Mouse (Mus musculus) forebrain, embryonic 16.5 days (tissue): ENCODE data around the gene Dcbld1. TPM values are rescaled to one million over a fixed set of nuclear protein-coding genes. Genes with fewer than 3 reads are reported as not detected.

Experiments
- ATAC-seq: fragments of 200-750 bp; cut with Nextera tagmentation; 2 replicates; pipeline ENCODE4 v1.8.0; 2017; ENCODE audit warnings: mild to moderate bottlenecking, moderate library complexity
- H3K27ac ChIP-seq: fragments of 300-500 bp; sonication (generic); 2 replicates; pipeline ENCODE4 v1.5.1; 2014; ENCODE audit warnings: low read length, control low read depth
- H3K27me3 ChIP-seq: fragments of 300-500 bp; sonication (generic); replicated peaks from 2 replicates; pipeline ENCODE4 v1.6.1; 2014; ENCODE audit warnings: low read length; ENCODE audit not compliant: control insufficient read depth, insufficient read depth
- H3K36me3 ChIP-seq: fragments of 300-500 bp; sonication (generic); 2 replicates; pipeline ENCODE4 v1.6.1; 2014; ENCODE audit not compliant: control insufficient read depth, insufficient read depth
- H3K4me1 ChIP-seq: fragments of 300-500 bp; sonication (generic); replicated peaks from 2 replicates; pipeline ENCODE4 v1.6.1; 2014; ENCODE audit warnings: low read length; ENCODE audit not compliant: control insufficient read depth, insufficient read depth
- H3K4me2 ChIP-seq: fragments of 300-500 bp; sonication (generic); 2 replicates; pipeline ENCODE4 v1.6.1; 2014; ENCODE audit warnings: mild to moderate bottlenecking, low read length, control low read depth
- H3K4me3 ChIP-seq: fragments of 300-500 bp; sonication (generic); replicated peaks from 2 replicates; pipeline ENCODE4 v1.5.1; 2014; ENCODE audit warnings: mild to moderate bottlenecking, low read length, control low read depth
- H3K9ac ChIP-seq: fragments of 300-500 bp; sonication (generic); replicated peaks from 2 replicates; pipeline ENCODE4 v1.6.1; 2014; ENCODE audit warnings: low read depth, low read length, control low read depth
- H3K9me3 ChIP-seq: fragments of 300-500 bp; sonication (generic); 2 replicates; pipeline ENCODE4 v1.6.1; 2016; ENCODE audit warnings: low read length; ENCODE audit not compliant: control insufficient read depth
- WGBS: fragments of 180-500 bp; shearing (Covaris S2); extraction: QIAGEN DNeasy Blood & Tissue Kit; methylation state at CpG from one replicate; pipeline ENCODE4 v1.1.7; 2014; 5-methylcytosine and 5-hydroxymethylcytosine counted together
- polyA plus RNA-seq: library from polyadenylated mRNA; unstranded; fragments of >200 nt; fragmentation: Nextera tagmentation; extraction: Ambion mirVana; gene quantifications from 2 replicates; pipeline ENCODE4 v1.2.1, GENCODE M21; 2015

Dcbld1 gene
- polyA plus RNA-seq, 1 experiment from 2014 or later: 22.0 TPM

DNA sequence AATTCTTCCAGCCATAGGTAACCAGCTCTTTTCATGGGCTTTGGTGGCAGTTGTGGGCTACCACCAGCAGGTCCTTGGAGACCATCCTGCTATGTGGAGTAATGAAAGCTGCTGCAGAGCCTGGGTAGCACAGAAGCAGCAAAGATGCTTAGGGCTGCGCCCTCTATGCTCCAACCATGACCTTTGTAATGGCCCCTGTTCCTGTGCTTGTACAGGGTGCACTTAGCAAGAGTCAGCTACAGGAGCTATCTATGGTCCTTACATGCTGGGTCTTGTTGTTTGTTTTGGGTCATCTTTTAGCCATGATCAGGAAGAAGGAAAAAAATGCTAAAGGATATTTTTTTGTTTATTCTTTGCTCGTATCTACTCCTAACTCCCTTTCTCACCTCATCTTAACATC lies 24.3 kb downstream of the Dcbld1 start:
- ATAC-seq: no peak
- WGBS: 86% methylated on average over 2 of the region's 2 CpGs
- no peak overlapping the region for H3K27ac ChIP-seq

DNA sequence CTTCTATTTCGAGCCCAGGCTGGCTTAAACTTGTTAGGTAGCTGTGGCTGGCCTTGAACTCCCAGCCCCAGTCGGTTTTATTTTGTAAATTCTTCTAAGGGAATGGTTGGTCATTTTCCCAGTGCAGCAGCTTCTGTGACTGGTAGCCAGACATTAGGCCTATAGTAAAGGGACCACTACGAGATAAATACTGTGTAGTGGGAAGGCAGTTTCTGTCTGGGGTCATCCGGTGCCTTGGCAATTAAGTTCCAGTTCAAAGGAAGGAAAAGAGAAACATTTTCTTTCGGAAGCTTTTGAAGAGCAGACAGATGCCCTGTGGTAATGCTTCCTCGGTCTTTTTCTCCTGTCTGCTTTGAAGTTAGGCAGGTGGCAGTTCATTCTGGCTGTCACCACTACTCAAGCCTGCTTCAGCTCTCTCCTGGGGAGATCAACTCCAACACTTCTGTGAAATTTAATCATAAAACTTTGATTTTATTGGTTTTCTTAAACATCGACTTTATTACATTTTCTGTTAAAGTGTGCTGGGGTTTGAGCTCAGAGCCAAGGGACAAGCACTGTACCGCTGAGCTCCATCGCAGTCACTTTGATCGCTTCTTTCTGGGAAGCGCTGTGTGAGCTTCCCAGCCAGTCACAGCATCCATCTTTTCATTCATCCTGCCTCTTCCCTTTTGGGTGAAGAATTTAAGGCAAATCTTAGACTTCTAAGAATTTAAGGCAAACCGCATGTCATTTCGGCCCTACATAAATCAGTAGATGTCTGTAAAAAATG lies 24.9 kb downstream of the Dcbld1 start:
- H3K27me3 ChIP-seq: no peaks in the 10 kb centered on the region
- H3K9ac ChIP-seq: no peak overlapping the region
- H3K9me3 ChIP-seq: no peaks in the 10 kb centered on the region
- no peak for ATAC-seq
- peaks cover 2% of the 10 kb centered on the region; the same call in 1 of the 2 replicates for H3K4me1 ChIP-seq
- 61% methylated on average over 13 of the region's 13 CpGs for WGBS
- no peak overlapping the region for H3K27ac ChIP-seq
- no peaks in the 10 kb centered on the region for H3K36me3 ChIP-seq
- no peak overlapping the region for H3K4me2 ChIP-seq
- no peak overlapping the region for H3K4me3 ChIP-seq

More for the DNA sequence above, 24.3 kb downstream of the Dcbld1 start:
- Histone ChIP-seq H3K4me1 (peaks cover 3% of the 10 kb centered on the region; the same call in 1 of the 2 replicates), H3K9ac (no peak overlapping the region), H3K4me3 (no peak overlapping the region), H3K4me2 (no peak overlapping the region), H3K9me3 (no peaks in the 10 kb centered on the region), H3K36me3 (no peaks in the 10 kb centered on the region), H3K27me3 (no peaks in the 10 kb centered on the region)

DNA sequence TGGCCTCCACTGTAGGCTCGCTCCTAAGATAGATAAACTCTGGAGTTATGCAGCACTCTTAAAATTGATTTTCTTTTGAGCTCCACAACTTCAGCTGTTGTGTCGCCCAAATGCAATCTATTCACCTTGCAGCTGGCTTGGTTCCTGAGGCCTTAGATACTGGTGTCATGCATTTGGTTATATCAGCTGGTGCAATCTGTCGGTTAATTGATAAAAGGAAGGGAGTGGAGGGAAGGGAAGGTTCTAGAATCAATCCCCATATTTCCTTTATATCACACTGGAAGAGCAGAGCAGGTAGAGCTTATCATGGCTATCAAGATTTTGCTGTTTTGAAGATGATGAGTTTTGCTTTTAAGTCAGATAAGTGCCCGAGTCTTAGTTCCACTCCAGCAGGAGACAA lies 26.8 kb downstream of the Dcbld1 start:
- no peak overlapping the region for H3K4me2 ChIP-seq
- no peak overlapping the region for H3K27ac ChIP-seq
- no peak overlapping the region for H3K4me3 ChIP-seq
- H3K36me3 ChIP-seq: no peaks in the 10 kb centered on the region
- no peaks in the 10 kb centered on the region for H3K9me3 ChIP-seq
- ATAC-seq: no peak
- no peaks in the 10 kb centered on the region for H3K27me3 ChIP-seq
- no peaks in the 10 kb centered on the region for H3K4me1 ChIP-seq
- H3K9ac ChIP-seq: no peak overlapping the region
- WGBS: 91% methylated on average over 4 of the region's 4 CpGs

DNA sequence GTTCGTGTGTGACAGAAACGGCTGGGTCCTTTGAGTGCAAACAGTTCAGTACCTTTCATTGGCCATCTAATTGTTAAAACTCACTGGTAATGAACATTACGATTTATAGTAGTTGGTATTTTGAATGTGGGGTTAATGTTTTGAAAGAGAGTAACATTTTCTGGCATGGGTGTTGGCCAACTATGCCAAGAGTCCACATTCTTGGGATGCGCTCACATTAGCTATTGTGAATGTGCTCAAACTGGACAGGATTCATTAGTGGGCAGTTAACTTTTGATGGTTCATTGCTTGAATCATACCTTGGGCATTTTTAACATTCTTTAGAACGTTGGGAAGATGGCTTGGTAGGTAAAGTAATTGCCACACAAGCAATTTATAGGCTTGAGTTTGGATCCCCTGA lies 30.7 kb downstream of the Dcbld1 start:
- no peak overlapping the region for H3K27ac ChIP-seq
- no peaks in the 10 kb centered on the region for H3K9me3 ChIP-seq
- no peak overlapping the region for H3K4me2 ChIP-seq
- no peak for ATAC-seq
- H3K4me3 ChIP-seq: no peak overlapping the region
- 87% methylated on average over 5 of the region's 5 CpGs for WGBS
- no peak overlapping the region for H3K9ac ChIP-seq
- no peaks in the 10 kb centered on the region for H3K4me1 ChIP-seq
- no peaks in the 10 kb centered on the region for H3K36me3 ChIP-seq
- no peaks in the 10 kb centered on the region for H3K27me3 ChIP-seq

DNA sequence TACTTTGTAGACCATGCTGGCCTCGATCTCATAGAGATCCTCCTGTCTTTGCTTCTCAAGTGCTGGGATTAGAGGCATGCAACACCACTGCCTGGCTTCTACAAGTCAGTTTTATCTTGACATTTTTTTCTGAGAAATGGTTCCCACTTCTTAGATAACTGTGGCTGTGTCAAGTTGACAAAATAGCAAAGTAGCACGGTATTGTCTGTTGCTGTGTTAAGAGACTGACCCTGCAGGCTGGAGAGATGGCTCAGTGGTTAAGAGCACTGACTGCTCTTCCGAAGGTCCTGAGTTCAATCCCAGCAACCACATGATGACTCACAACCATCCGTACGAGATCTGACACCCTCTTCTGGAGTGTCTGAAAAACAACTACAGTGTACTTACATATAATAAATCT lies 35.5 kb downstream of the Dcbld1 start:
- 93% methylated on average over 5 of the region's 5 CpGs for WGBS
- H3K27me3 ChIP-seq: no peaks in the 10 kb centered on the region

DNA sequence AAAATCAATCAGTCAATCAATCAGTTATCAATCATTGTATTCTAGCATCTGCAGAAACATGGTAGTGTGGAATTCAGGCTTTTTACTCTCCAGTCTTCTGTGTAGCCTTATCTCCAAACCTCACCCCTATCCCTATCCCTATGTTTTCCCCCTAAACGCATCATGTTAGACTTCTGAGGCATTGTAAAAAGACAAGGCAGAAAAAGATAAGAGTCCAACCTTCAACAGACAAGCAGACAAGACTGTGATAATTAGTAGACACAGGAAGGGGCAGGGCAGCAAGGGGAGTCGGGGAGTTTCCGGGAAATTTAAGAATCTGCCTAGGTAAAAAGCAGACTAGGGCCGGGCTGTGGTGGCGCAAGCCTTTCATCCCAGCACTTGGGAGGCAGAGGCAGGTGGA lies 38.0 kb downstream of the Dcbld1 start:
- Histone ChIP-seq H3K9me3 (no peaks in the 10 kb centered on the region), H3K4me3 (no peak overlapping the region), H3K4me1 (peaks cover 13% of the 10 kb centered on the region), H3K4me2 (no peak overlapping the region), H3K9ac (no peak overlapping the region), H3K27me3 (no peaks in the 10 kb centered on the region), H3K36me3 (no peaks in the 10 kb centered on the region), H3K27ac (no peak overlapping the region)
- 91% methylated on average over 5 of the region's 5 CpGs for WGBS
- ATAC-seq: no peak

More for the DNA sequence above, 35.5 kb downstream of the Dcbld1 start:
- no peaks in the 10 kb centered on the region; the same call in 1 of the 2 replicates for H3K4me1 ChIP-seq
- H3K9ac ChIP-seq: no peak overlapping the region
- no peak overlapping the region for H3K27ac ChIP-seq
- ATAC-seq: no peak
- no peak overlapping the region for H3K4me3 ChIP-seq
- H3K9me3 ChIP-seq: no peaks in the 10 kb centered on the region
- no peaks in the 10 kb centered on the region for H3K36me3 ChIP-seq
- H3K4me2 ChIP-seq: no peak overlapping the region

DNA sequence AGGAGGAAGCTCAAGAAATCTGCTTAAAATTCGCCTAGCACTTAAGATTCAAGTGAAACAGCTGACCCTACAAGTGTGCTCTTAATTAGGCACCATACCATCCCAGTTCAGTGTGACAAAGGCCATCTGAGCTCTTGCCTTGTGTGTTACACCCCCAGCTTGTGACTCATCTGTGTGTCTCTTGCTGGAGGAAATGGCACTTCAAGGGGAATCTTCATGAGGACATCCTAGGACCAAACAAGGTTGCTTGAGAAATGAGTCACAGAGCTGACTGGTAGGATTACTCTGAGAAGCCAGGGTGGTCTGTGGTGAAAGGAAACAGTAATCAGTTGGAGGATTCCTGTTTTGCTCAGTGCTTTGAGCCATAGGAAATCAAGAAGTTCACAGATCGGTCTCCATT lies 39.6 kb downstream of the Dcbld1 start:
- no peak for ATAC-seq
- H3K4me3 ChIP-seq: no peak overlapping the region
- H3K27ac ChIP-seq: no peak overlapping the region
- no peaks in the 10 kb centered on the region for H3K36me3 ChIP-seq
- peaks cover 13% of the 10 kb centered on the region for H3K4me1 ChIP-seq
- H3K27me3 ChIP-seq: no peaks in the 10 kb centered on the region
- 65% methylated on average over 2 of the region's 2 CpGs for WGBS
- no peak overlapping the region for H3K9ac ChIP-seq
- H3K4me2 ChIP-seq: no peak overlapping the region
- no peaks in the 10 kb centered on the region for H3K9me3 ChIP-seq

DNA sequence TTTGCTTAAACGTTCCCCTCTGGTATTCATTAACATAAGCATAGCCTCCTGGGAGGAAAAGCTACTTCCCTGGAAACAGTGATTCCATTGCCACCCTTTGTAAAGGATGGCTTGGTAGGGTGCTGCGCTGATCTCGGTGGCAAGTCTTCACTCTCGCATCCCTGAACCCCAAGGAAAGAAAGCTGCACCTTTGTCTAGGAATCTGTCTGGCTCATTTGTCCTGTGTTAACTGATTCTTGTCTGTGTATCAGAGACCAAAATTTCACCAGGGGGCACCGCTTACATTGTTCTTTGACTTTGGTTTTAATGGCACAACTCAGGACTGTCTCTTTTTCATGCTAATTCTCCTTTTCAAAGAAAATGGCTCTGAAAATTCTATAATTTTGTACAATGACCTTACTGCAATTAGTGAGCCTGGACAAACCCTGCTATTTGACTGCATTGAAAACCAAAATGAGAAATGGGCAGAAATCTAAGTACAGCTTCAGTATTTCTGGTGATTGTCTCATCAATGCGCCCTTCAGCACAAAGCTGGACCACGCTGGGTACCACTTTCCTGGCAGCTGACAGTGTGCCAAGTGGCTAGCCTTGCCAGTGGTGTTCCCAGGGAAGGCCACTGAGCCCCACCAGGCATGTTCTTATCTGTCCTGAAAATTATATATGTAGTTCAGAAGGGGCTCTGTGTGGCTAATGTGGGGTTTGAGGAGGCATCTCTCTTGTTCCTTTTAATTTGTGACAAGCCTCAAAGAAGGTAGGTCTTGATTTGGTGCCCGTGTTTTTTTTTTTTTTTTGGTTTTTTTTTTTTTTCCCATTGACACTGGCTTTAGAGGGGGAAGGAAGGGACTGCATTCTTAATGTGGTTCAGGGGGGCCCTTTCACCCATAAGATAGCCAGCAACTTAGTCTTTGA lies 40.8 kb downstream of the Dcbld1 start:
- Histone ChIP-seq H3K36me3 (no peaks in the 10 kb centered on the region), H3K4me2 (peak overlapping the region; percentile 28), H3K4me1 (peaks cover 13% of the 10 kb centered on the region), H3K9me3 (no peaks in the 10 kb centered on the region), H3K27me3 (no peaks in the 10 kb centered on the region), H3K27ac (peak overlapping the region; percentile 63), H3K4me3 (no peak overlapping the region), H3K9ac (no peak overlapping the region)
- WGBS: 5% methylated on average over 8 of the region's 8 CpGs
- ATAC-seq: peak; percentile 88

DNA sequence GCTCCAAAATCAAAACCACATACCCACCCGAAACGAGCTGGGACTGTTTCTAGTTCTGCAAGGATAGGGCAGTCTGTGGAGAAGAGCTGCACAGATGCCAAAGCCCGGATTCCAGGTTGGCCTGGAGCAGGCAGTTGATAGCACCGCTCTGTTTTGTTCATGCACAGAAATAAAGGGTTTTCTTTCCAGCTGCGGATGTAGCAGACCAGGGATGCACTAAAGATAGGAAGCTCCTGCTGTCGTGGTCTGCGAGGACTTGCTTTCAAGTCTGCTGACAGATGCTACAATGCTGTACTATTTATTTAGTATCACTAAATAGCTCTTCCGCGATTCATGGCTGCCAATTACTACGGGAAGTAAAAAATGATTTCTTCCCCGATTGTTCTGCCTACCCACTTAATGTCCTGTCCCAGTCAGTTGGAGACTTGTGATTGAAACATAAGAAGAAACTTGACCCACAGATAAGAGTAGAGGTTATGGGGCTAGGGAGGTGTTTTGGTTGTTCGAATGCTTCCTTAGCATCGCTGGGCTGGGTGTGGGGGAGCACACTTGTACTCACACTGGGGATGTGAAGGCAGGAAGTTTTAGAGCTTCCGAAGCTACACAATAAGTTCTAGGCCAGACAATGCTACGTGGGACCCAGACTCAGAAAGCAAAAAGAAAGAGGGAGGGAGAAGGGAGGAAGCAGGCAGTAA lies 41.6 kb downstream of the Dcbld1 start:
- WGBS: 20% methylated on average over 15 of the region's 15 CpGs

More for the DNA sequence above, 41.6 kb downstream of the Dcbld1 start:
- peak; percentile 13 for ATAC-seq
- Histone ChIP-seq H3K9me3 (no peaks in the 10 kb centered on the region), H3K4me1 (peaks cover 13% of the 10 kb centered on the region), H3K9ac (peak overlapping the region; percentile 13; the same call in 1 of the 2 replicates), H3K27ac (peak overlapping the region; percentile 63), H3K4me3 (no peak overlapping the region), H3K27me3 (no peaks in the 10 kb centered on the region), H3K36me3 (no peaks in the 10 kb centered on the region), H3K4me2 (peak overlapping the region; percentile 28)
